Mouse (Mus musculus): Measurements from ENCODE around the gene Cdh23. TPM values are rescaled to one million over a fixed set of nuclear protein-coding genes. Genes with fewer than 3 reads are reported as not detected.

Gene Cdh23
- total RNA-seq, 1 experiment, result 2.3 TPM

GRCm38 (mm10) chr10:60705134-60705533 is 8.8 kb upstream of the Cdh23 start:
- H3K4me3 ChIP-seq (ENCODE audit: insufficient read depth in 1 of 2, low read depth in 1 of 2, low read length in 2 of 2, poor library complexity in 1 of 2, severe bottlenecking in 1 of 2), result no peak overlapping the region
- TF ChIP-seq ZC3H11A (IDR thresholded peaks at IDR 0.05; ENCODE audit: borderline replicate concordance, low read depth, low read length) (no peak), MAFK (IDR thresholded peaks at IDR 0.05; ENCODE audit: insufficient read depth, low read depth, low read length) (no peak), HCFC1 (IDR thresholded peaks at IDR 0.05; ENCODE audit: borderline replicate concordance, insufficient read depth, low read length) (no peak), ZNF384 (IDR thresholded peaks at IDR 0.05; ENCODE audit: low read depth, low read length) (no peak), CHD2 (IDR thresholded peaks at IDR 0.05; ENCODE audit: low read depth, low read length) (no peak)
- H3K4me1 ChIP-seq (ENCODE audit: control insufficient read depth in 2 of 2, insufficient read depth in 2 of 2, low read length in 2 of 2, poor library complexity in 1 of 2), result no peaks in the 10 kb centered on the region
- H3K36me3 ChIP-seq (ENCODE audit: control insufficient read depth, insufficient read depth, low read length, poor library complexity, severe bottlenecking), result no peaks in the 10 kb centered on the region
- in situ Hi-C loops (cut with MboI; ENCODE audit: low sequenced_read_pairs in 2 of 2, unreplicated experiment in 2 of 2), result no loop called here
- no peak overlapping the region for H3K27ac ChIP-seq (ENCODE audit: insufficient read depth, low read depth, low read length, poor library complexity, severe bottlenecking)
- no peak overlapping the region for H3K9ac ChIP-seq (ENCODE audit: insufficient read depth, low read depth, low read length, poor library complexity, severe bottlenecking)
- no peak for DNase-seq (ENCODE audit: low read depth, low spot score)
- no peaks in the 10 kb centered on the region for H3K9me3 ChIP-seq (ENCODE audit: control insufficient read depth, insufficient read depth, low read depth, low read length)

GRCm38 (mm10) chr10:60697775-60698174 is 1.5 kb upstream of the Cdh23 start:
- TF ChIP-seq HCFC1 (IDR thresholded peaks at IDR 0.05; ENCODE audit: borderline replicate concordance, insufficient read depth, low read length) (no peak), CHD2 (IDR thresholded peaks at IDR 0.05; ENCODE audit: low read depth, low read length) (no peak), MAFK (IDR thresholded peaks at IDR 0.05; ENCODE audit: insufficient read depth, low read depth, low read length) (no peak), ZC3H11A (IDR thresholded peaks at IDR 0.05; ENCODE audit: borderline replicate concordance, low read depth, low read length) (no peak), ZNF384 (IDR thresholded peaks at IDR 0.05; ENCODE audit: low read depth, low read length) (no peak)
- Histone ChIP-seq H3K4me3 (ENCODE audit: insufficient read depth in 1 of 2, low read depth in 1 of 2, low read length in 2 of 2, poor library complexity in 1 of 2, severe bottlenecking in 1 of 2) (no peak overlapping the region), H3K27ac (ENCODE audit: insufficient read depth, low read depth, low read length, poor library complexity, severe bottlenecking) (no peak overlapping the region), H3K9ac (ENCODE audit: insufficient read depth, low read depth, low read length, poor library complexity, severe bottlenecking) (no peak overlapping the region), H3K4me1 (ENCODE audit: control insufficient read depth in 2 of 2, insufficient read depth in 2 of 2, low read length in 2 of 2, poor library complexity in 1 of 2) (no peaks in the 10 kb centered on the region), H3K9me3 (ENCODE audit: control insufficient read depth, insufficient read depth, low read depth, low read length) (no peaks in the 10 kb centered on the region; the same call in 1 of the 2 replicates), H3K36me3 (ENCODE audit: control insufficient read depth, insufficient read depth, low read length, poor library complexity, severe bottlenecking) (no peaks in the 10 kb centered on the region)
- in situ Hi-C loops (cut with MboI; ENCODE audit: low sequenced_read_pairs in 2 of 2, unreplicated experiment in 2 of 2), result no loop called here
- DNase-seq (ENCODE audit: low read depth, low spot score), result no peak

- no peak overlapping the region for H3K4me3 ChIP-seq (ENCODE audit: insufficient read depth in 1 of 2, low read depth in 1 of 2, low read length in 2 of 2, poor library complexity in 1 of 2, severe bottlenecking in 1 of 2)
- H3K4me1 ChIP-seq (ENCODE audit: control insufficient read depth in 2 of 2, insufficient read depth in 2 of 2, low read length in 2 of 2, poor library complexity in 1 of 2), result no peaks in the 10 kb centered on the region
- in situ Hi-C loops (cut with MboI; ENCODE audit: low sequenced_read_pairs in 2 of 2, unreplicated experiment in 2 of 2), result no loop called here
- DNase-seq (ENCODE audit: low read depth, low spot score), result no peak
- no peak overlapping the region for H3K27ac ChIP-seq (ENCODE audit: insufficient read depth, low read depth, low read length, poor library complexity, severe bottlenecking)
- H3K36me3 ChIP-seq (ENCODE audit: control insufficient read depth, insufficient read depth, low read length, poor library complexity, severe bottlenecking), result no peaks in the 10 kb centered on the region
- TF ChIP-seq MAFK (IDR thresholded peaks at IDR 0.05; ENCODE audit: insufficient read depth, low read depth, low read length) (no peak), ZNF384 (IDR thresholded peaks at IDR 0.05; ENCODE audit: low read depth, low read length) (no peak), ZC3H11A (IDR thresholded peaks at IDR 0.05; ENCODE audit: borderline replicate concordance, low read depth, low read length) (peak; percentile 68; the same call in 1 of the 2 replicates), HCFC1 (IDR thresholded peaks at IDR 0.05; ENCODE audit: borderline replicate concordance, insufficient read depth, low read length) (no peak), CHD2 (IDR thresholded peaks at IDR 0.05; ENCODE audit: low read depth, low read length) (no peak)
- no peaks in the 10 kb centered on the region; the same call in 1 of the 2 replicates for H3K9me3 ChIP-seq (ENCODE audit: control insufficient read depth, insufficient read depth, low read depth, low read length)
- no peak overlapping the region for H3K9ac ChIP-seq (ENCODE audit: insufficient read depth, low read depth, low read length, poor library complexity, severe bottlenecking)
These were observed 685 bp upstream of the Cdh23 start for GRCm38 (mm10) chr10:60696975-60697374.

GRCm38 (mm10) chr10:60691671-60692390 is 4.5 kb downstream of the Cdh23 start:
- Histone ChIP-seq H3K9ac (ENCODE audit: insufficient read depth, low read depth, low read length, poor library complexity, severe bottlenecking) (no peak overlapping the region), H3K4me3 (ENCODE audit: insufficient read depth in 1 of 2, low read depth in 1 of 2, low read length in 2 of 2, poor library complexity in 1 of 2, severe bottlenecking in 1 of 2) (peak overlapping the region in 1 of 2 experiments; percentile 3; a peak in 1 of 4 replicates), H3K4me1 (ENCODE audit: control insufficient read depth in 2 of 2, insufficient read depth in 2 of 2, low read length in 2 of 2, poor library complexity in 1 of 2) (peaks cover 0 to 3% of the 10 kb centered on the region in 2 experiments; a peak in 1 of 4 replicates), H3K9me3 (ENCODE audit: control insufficient read depth, insufficient read depth, low read depth, low read length) (no peaks in the 10 kb centered on the region; the same call in 1 of the 2 replicates), H3K27ac (ENCODE audit: insufficient read depth, low read depth, low read length, poor library complexity, severe bottlenecking) (no peak overlapping the region), H3K36me3 (ENCODE audit: control insufficient read depth, insufficient read depth, low read length, poor library complexity, severe bottlenecking) (no peaks in the 10 kb centered on the region)
- in situ Hi-C loops (cut with MboI; ENCODE audit: low sequenced_read_pairs in 2 of 2, unreplicated experiment in 2 of 2), result no loop called here
- TF ChIP-seq ZNF384 (IDR thresholded peaks at IDR 0.05; ENCODE audit: low read depth, low read length) (no peak), MAFK (IDR thresholded peaks at IDR 0.05; ENCODE audit: insufficient read depth, low read depth, low read length) (no peak), ZC3H11A (IDR thresholded peaks at IDR 0.05; ENCODE audit: borderline replicate concordance, low read depth, low read length) (no peak), CHD2 (IDR thresholded peaks at IDR 0.05; ENCODE audit: low read depth, low read length) (no peak), HCFC1 (IDR thresholded peaks at IDR 0.05; ENCODE audit: borderline replicate concordance, insufficient read depth, low read length) (no peak)
- DNase-seq (ENCODE audit: low read depth, low spot score), result no peak
